Mouse (Mus musculus) intestine, embryonic 16.5 days (tissue): ENCODE measurements at regions not wholly inside any gene's neighbourhood (a gene's known extent, or its start where the extent isn't known, plus 50 kb on each side); places are given as distances from the start of the nearest gene placed in this dataset.
A peak's percentile ranks its signal among the peaks of the same experiment; 100 is the strongest.

ENCODE experiments used
- ATAC-seq: fragments of 200-750 bp; cut with Nextera tagmentation; 2 replicates; pipeline ENCODE4 v1.8.0; 2017; ENCODE audit warnings: moderate TSS enrichment, moderate library complexity
- H3K27ac ChIP-seq: fragments of 300-500 bp; sonication (generic); 2 replicates; pipeline ENCODE4 v1.5.1; 2014; ENCODE audit warnings: mild to moderate bottlenecking, low read length
- H3K27me3 ChIP-seq: fragments of 300-500 bp; sonication (generic); replicated peaks from 2 replicates; pipeline ENCODE4 v1.6.1; 2014; ENCODE audit warnings: low read length, control low read depth, mixed read lengths; ENCODE audit not compliant: control insufficient read depth, insufficient read depth
- H3K36me3 ChIP-seq: fragments of 300-500 bp; sonication (generic); 2 replicates; pipeline ENCODE4 v1.6.1; 2014; ENCODE audit warnings: low read length, control low read depth; ENCODE audit not compliant: control insufficient read depth, insufficient read depth
- H3K4me1 ChIP-seq: fragments of 300-500 bp; sonication (generic); 2 replicates; pipeline ENCODE4 v1.6.1; 2014; ENCODE audit warnings: low read length, control low read depth, mixed read lengths; ENCODE audit not compliant: control insufficient read depth, insufficient read depth
- H3K4me2 ChIP-seq: fragments of 300-500 bp; sonication (generic); 2 replicates; pipeline ENCODE4 v1.6.1; 2014; ENCODE audit warnings: low read depth, low read length, control low read depth
- H3K4me3 ChIP-seq: fragments of 300-500 bp; sonication (generic); 2 replicates; pipeline ENCODE4 v1.5.1; 2014; ENCODE audit warnings: mild to moderate bottlenecking, low read length
- H3K9ac ChIP-seq: fragments of 300-500 bp; sonication (generic); 2 replicates; pipeline ENCODE4 v1.6.1; 2014; ENCODE audit warnings: low read depth, low read length
- H3K9me3 ChIP-seq: fragments of 300-500 bp; sonication (generic); 2 replicates; pipeline ENCODE4 v1.6.1; 2016; ENCODE audit warnings: low read length, control low read depth; ENCODE audit not compliant: control insufficient read depth
- WGBS: fragments of 180-500 bp; shearing (Covaris S2); extraction: QIAGEN DNeasy Blood & Tissue Kit; methylation state at CpG from one replicate; pipeline ENCODE4 v1.1.7; 2014; 5-methylcytosine and 5-hydroxymethylcytosine counted together

- H3K27ac ChIP-seq = no peak overlapping the region
- H3K9me3 ChIP-seq = no peaks in the 10 kb centered on the region
- ATAC-seq = peak; percentile 87
- no peak overlapping the region for H3K4me2 ChIP-seq
- 74% methylated on average over 9 of the region's 15 CpGs for WGBS
- no peaks in the 10 kb centered on the region for H3K27me3 ChIP-seq
- no peaks in the 10 kb centered on the region for H3K4me1 ChIP-seq
- H3K9ac ChIP-seq = no peak overlapping the region
- H3K36me3 ChIP-seq = no peaks in the 10 kb centered on the region
- no peak overlapping the region for H3K4me3 ChIP-seq
Measured at GRCm38 (mm10) chr1:95064330-95065193, 248.9 kb upstream of the Fam174a start.

GRCm38 (mm10) chr1:95065620-95066019, 247.8 kb upstream of the Fam174a start:
- no peaks in the 10 kb centered on the region for H3K36me3 ChIP-seq
- H3K9me3 ChIP-seq = no peaks in the 10 kb centered on the region
- peak; percentile 59 for ATAC-seq
- no peaks in the 10 kb centered on the region for H3K4me1 ChIP-seq
- no peak overlapping the region for H3K4me3 ChIP-seq
- no peak overlapping the region for H3K27ac ChIP-seq
- no peak overlapping the region for H3K9ac ChIP-seq
- H3K27me3 ChIP-seq = no peaks in the 10 kb centered on the region
- no peak overlapping the region for H3K4me2 ChIP-seq

GRCm38 (mm10) chr1:95066040-95066439, 247.4 kb upstream of the Fam174a start:
- H3K27me3 ChIP-seq = no peaks in the 10 kb centered on the region
- WGBS = 86% methylated on average over 4 of the region's 4 CpGs
- H3K4me3 ChIP-seq = no peak overlapping the region
- no peak overlapping the region for H3K9ac ChIP-seq
- no peaks in the 10 kb centered on the region for H3K36me3 ChIP-seq
- no peak overlapping the region for H3K27ac ChIP-seq
- no peaks in the 10 kb centered on the region for H3K4me1 ChIP-seq
- no peak overlapping the region for H3K4me2 ChIP-seq
- no peaks in the 10 kb centered on the region for H3K9me3 ChIP-seq
- peak; percentile 67 for ATAC-seq

- Histone ChIP-seq H3K4me2 (no peak overlapping the region), H3K27ac (no peak overlapping the region), H3K27me3 (no peaks in the 10 kb centered on the region), H3K36me3 (no peaks in the 10 kb centered on the region), H3K4me3 (no peak overlapping the region), H3K9ac (no peak overlapping the region), H3K9me3 (no peaks in the 10 kb centered on the region), H3K4me1 (no peaks in the 10 kb centered on the region)
- 68% methylated on average over 1 of the region's 1 CpGs for WGBS
- ATAC-seq = no peak
Measured at GRCm38 (mm10) chr1:95075151-95075550, 238.3 kb upstream of the Fam174a start.

GRCm38 (mm10) chr1:95109966-95110365, 203.5 kb upstream of the Fam174a start:
- H3K36me3 ChIP-seq = no peaks in the 10 kb centered on the region
- no peak overlapping the region for H3K27ac ChIP-seq
- no peaks in the 10 kb centered on the region for H3K27me3 ChIP-seq
- H3K4me2 ChIP-seq = no peak overlapping the region
- H3K4me3 ChIP-seq = no peak overlapping the region
- no peak overlapping the region for H3K9ac ChIP-seq
- no peaks in the 10 kb centered on the region for H3K4me1 ChIP-seq
- no peaks in the 10 kb centered on the region for H3K9me3 ChIP-seq
- no peak for ATAC-seq

GRCm38 (mm10) chr1:95113493-95113892, 199.9 kb upstream of the Fam174a start:
- Histone ChIP-seq H3K4me3 (no peak overlapping the region), H3K36me3 (no peaks in the 10 kb centered on the region), H3K9ac (no peak overlapping the region), H3K4me1 (no peaks in the 10 kb centered on the region), H3K9me3 (no peaks in the 10 kb centered on the region), H3K27ac (no peak overlapping the region), H3K27me3 (no peaks in the 10 kb centered on the region), H3K4me2 (no peak overlapping the region)
- WGBS = 92% methylated on average over 2 of the region's 2 CpGs
- ATAC-seq = no peak

GRCm38 (mm10) chr1:95147531-95147930, 165.9 kb upstream of the Fam174a start:
- Histone ChIP-seq H3K9ac (no peak overlapping the region), H3K4me3 (no peak overlapping the region), H3K27me3 (no peaks in the 10 kb centered on the region), H3K4me1 (no peaks in the 10 kb centered on the region), H3K4me2 (no peak overlapping the region), H3K36me3 (no peaks in the 10 kb centered on the region), H3K9me3 (no peaks in the 10 kb centered on the region), H3K27ac (no peak overlapping the region)
- 97% methylated on average over 3 of the region's 3 CpGs for WGBS
- no peak for ATAC-seq

- 65% methylated on average over 2 of the region's 2 CpGs for WGBS
- ATAC-seq = no peak
Measured at GRCm38 (mm10) chr1:95174013-95174582, 139.3 kb upstream of the Fam174a start.

GRCm38 (mm10) chr1:95218912-95219311, 94.5 kb upstream of the Fam174a start:
- no peaks in the 10 kb centered on the region for H3K9me3 ChIP-seq
- H3K9ac ChIP-seq = no peak overlapping the region
- H3K4me1 ChIP-seq = no peaks in the 10 kb centered on the region
- no peaks in the 10 kb centered on the region for H3K27me3 ChIP-seq
- H3K4me3 ChIP-seq = no peak overlapping the region
- no peak overlapping the region for H3K27ac ChIP-seq
- 54% methylated on average over 1 of the region's 1 CpGs for WGBS
- no peak for ATAC-seq
- H3K4me2 ChIP-seq = no peak overlapping the region
- no peaks in the 10 kb centered on the region for H3K36me3 ChIP-seq

More at GRCm38 (mm10) chr1:95174013-95174582, 139.3 kb upstream of the Fam174a start:
- Histone ChIP-seq H3K4me3 (no peak overlapping the region), H3K9me3 (no peaks in the 10 kb centered on the region), H3K4me2 (no peak overlapping the region), H3K4me1 (no peaks in the 10 kb centered on the region), H3K9ac (no peak overlapping the region), H3K36me3 (no peaks in the 10 kb centered on the region), H3K27ac (no peak overlapping the region), H3K27me3 (no peaks in the 10 kb centered on the region)
